Mouse (Mus musculus) limb, embryonic 11.5 days (tissue): ENCODE data around the gene Sema4d. TPM values are rescaled to one million over a fixed set of nuclear protein-coding genes. Genes with fewer than 3 reads are reported as not detected.

Source experiments
- ATAC-seq: fragments of 200-750 bp; cut with Nextera tagmentation; 2 replicates; pipeline ENCODE4 v1.8.0; 2017; ENCODE audit warnings: low read depth; ENCODE audit not compliant: insufficient number of reproducible peaks, low FRiP score, low TSS enrichment
- DNase-seq: peaks from one replicate; pipeline ENCODE4 v3.0.0-alpha.2; 2015; ENCODE audit warnings: low spot score
- H3K27ac ChIP-seq: fragments of 300-500 bp; sonication (generic); replicated peaks from 2 replicates; pipeline ENCODE4 v1.5.1; 2014; ENCODE audit warnings: low read depth, mild to moderate bottlenecking, low read length
- H3K27me3 ChIP-seq: fragments of 300-500 bp; sonication (generic); 2 replicates; pipeline ENCODE4 v1.6.1; 2014; ENCODE audit warnings: mild to moderate bottlenecking, low read length, mixed read lengths; ENCODE audit not compliant: control insufficient read depth, insufficient read depth
- H3K36me3 ChIP-seq: fragments of 300-500 bp; sonication (generic); 2 replicates; pipeline ENCODE4 v1.6.1; 2014; ENCODE audit warnings: mild to moderate bottlenecking, low read length, moderate library complexity, mixed read lengths; ENCODE audit not compliant: control insufficient read depth, insufficient read depth
- H3K4me1 ChIP-seq: fragments of 300-500 bp; sonication (generic); 2 replicates; pipeline ENCODE4 v1.6.1; 2014; ENCODE audit warnings: low read length, mixed read lengths; ENCODE audit not compliant: control insufficient read depth, insufficient read depth
- H3K4me2 ChIP-seq: fragments of 300-500 bp; sonication (generic); 2 replicates; pipeline ENCODE4 v1.6.1; 2014; ENCODE audit warnings: low read depth, mild to moderate bottlenecking, moderate library complexity; ENCODE audit not compliant: severe bottlenecking
- H3K4me3 ChIP-seq: fragments of 300-500 bp; sonication (generic); 2 replicates; pipeline ENCODE4 v1.5.1; 2014; ENCODE audit warnings: low read depth, low read length
- H3K9ac ChIP-seq: fragments of 300-500 bp; sonication (generic); 2 replicates; pipeline ENCODE4 v1.6.1; 2014; ENCODE audit warnings: mild to moderate bottlenecking, low read length
- H3K9me3 ChIP-seq: fragments of 300-500 bp; sonication (generic); 2 replicates; pipeline ENCODE4 v1.6.1; 2016; ENCODE audit warnings: low read length; ENCODE audit not compliant: control insufficient read depth
- WGBS: fragments of 180-500 bp; shearing (Covaris S2); extraction: QIAGEN DNeasy Blood & Tissue Kit; methylation state at CpG from one replicate; pipeline ENCODE4 v1.1.7; 2014; 5-methylcytosine and 5-hydroxymethylcytosine counted together
- polyA plus RNA-seq: library from polyadenylated mRNA; unstranded; fragments of >200 nt; fragmentation: Nextera tagmentation; extraction: Ambion mirVana; gene quantifications from 2 replicates; pipeline ENCODE4 v1.2.1, GENCODE M21; 2014

Gene Sema4d
- polyA plus RNA-seq, 1 experiment from 2014 or later = 5.3 TPM

- ATAC-seq (no peak), DNase-seq (no peak)
- H3K27ac ChIP-seq = no peak overlapping the region
- H3K9me3 ChIP-seq = no peaks in the 10 kb centered on the region
- H3K9ac ChIP-seq = no peak overlapping the region
- no peak overlapping the region for H3K4me3 ChIP-seq
- H3K4me2 ChIP-seq = no peak overlapping the region
- no peaks in the 10 kb centered on the region for H3K36me3 ChIP-seq
- H3K4me1 ChIP-seq = no peaks in the 10 kb centered on the region
- 63% methylated on average over 22 of the region's 22 CpGs for WGBS
- H3K27me3 ChIP-seq = no peaks in the 10 kb centered on the region
These were observed 87.4 kb downstream of the Sema4d start for GRCm38 (mm10) chr13:51705882-51706854.

- H3K27ac ChIP-seq = no peak overlapping the region
- no peaks in the 10 kb centered on the region for H3K9me3 ChIP-seq
- DNase-seq (no peak), ATAC-seq (no peak)
- no peak overlapping the region for H3K4me2 ChIP-seq
- no peaks in the 10 kb centered on the region for H3K4me1 ChIP-seq
- no peaks in the 10 kb centered on the region for H3K27me3 ChIP-seq
- H3K9ac ChIP-seq = no peak overlapping the region
- WGBS = 90% methylated on average over 5 of the region's 5 CpGs
- H3K36me3 ChIP-seq = no peaks in the 10 kb centered on the region
- H3K4me3 ChIP-seq = no peak overlapping the region
These were observed 89.7 kb downstream of the Sema4d start for GRCm38 (mm10) chr13:51703893-51704292.

- Histone ChIP-seq H3K36me3 (no peaks in the 10 kb centered on the region), H3K4me1 (no peaks in the 10 kb centered on the region), H3K27me3 (no peaks in the 10 kb centered on the region), H3K4me2 (no peak overlapping the region), H3K4me3 (no peak overlapping the region), H3K27ac (no peak overlapping the region), H3K9me3 (no peaks in the 10 kb centered on the region), H3K9ac (no peak overlapping the region)
- DNase-seq = no peak
- 83% methylated on average over 3 of the region's 3 CpGs for WGBS
- ATAC-seq = no peak
These were observed 95.2 kb downstream of the Sema4d start for GRCm38 (mm10) chr13:51698318-51698717.

- H3K4me3 ChIP-seq = no peak overlapping the region
- no peak overlapping the region for H3K27ac ChIP-seq
- no peaks in the 10 kb centered on the region for H3K4me1 ChIP-seq
- no peaks in the 10 kb centered on the region for H3K27me3 ChIP-seq
- 58% methylated on average over 4 of the region's 4 CpGs for WGBS
- H3K36me3 ChIP-seq = no peaks in the 10 kb centered on the region
- H3K4me2 ChIP-seq = no peak overlapping the region
- H3K9ac ChIP-seq = no peak overlapping the region
- DNase-seq (no peak), ATAC-seq (no peak)
- no peaks in the 10 kb centered on the region for H3K9me3 ChIP-seq
These were observed 95.7 kb downstream of the Sema4d start for GRCm38 (mm10) chr13:51697897-51698296.

- no peak for ATAC-seq
- Histone ChIP-seq H3K9me3 (no peaks in the 10 kb centered on the region), H3K4me3 (no peak overlapping the region), H3K4me1 (no peaks in the 10 kb centered on the region), H3K27ac (no peak overlapping the region), H3K9ac (no peak overlapping the region), H3K27me3 (no peaks in the 10 kb centered on the region), H3K36me3 (no peaks in the 10 kb centered on the region), H3K4me2 (no peak overlapping the region)
- DNase-seq = no peak
- WGBS = 87% methylated on average over 6 of the region's 6 CpGs
These were observed 96.1 kb downstream of the Sema4d start for GRCm38 (mm10) chr13:51697455-51697854.

- ATAC-seq (no peak), DNase-seq (no peak)
- Histone ChIP-seq H3K36me3 (no peaks in the 10 kb centered on the region), H3K9me3 (no peaks in the 10 kb centered on the region), H3K9ac (no peak overlapping the region), H3K27ac (no peak overlapping the region), H3K4me2 (no peak overlapping the region), H3K27me3 (no peaks in the 10 kb centered on the region), H3K4me1 (no peaks in the 10 kb centered on the region), H3K4me3 (no peak overlapping the region)
These were observed 97.1 kb downstream of the Sema4d start for GRCm38 (mm10) chr13:51696481-51696880.

- Histone ChIP-seq H3K4me2 (no peak overlapping the region), H3K27ac (no peak overlapping the region), H3K36me3 (peaks cover 10% of the 10 kb centered on the region), H3K27me3 (no peaks in the 10 kb centered on the region), H3K4me1 (no peaks in the 10 kb centered on the region), H3K9me3 (no peaks in the 10 kb centered on the region), H3K9ac (no peak overlapping the region), H3K4me3 (no peak overlapping the region)
- 69% methylated on average over 3 of the region's 3 CpGs for WGBS
- DNase-seq = no peak
- no peak for ATAC-seq
These were observed 104.9 kb downstream of the Sema4d start for GRCm38 (mm10) chr13:51688688-51689087.

GRCm38 (mm10) chr13:51686966-51687365, 106.6 kb downstream of the Sema4d start:
- Histone ChIP-seq H3K36me3 (peaks cover 20% of the 10 kb centered on the region), H3K4me3 (no peak overlapping the region), H3K4me1 (no peaks in the 10 kb centered on the region), H3K9ac (no peak overlapping the region), H3K9me3 (no peaks in the 10 kb centered on the region), H3K27me3 (no peaks in the 10 kb centered on the region), H3K27ac (no peak overlapping the region), H3K4me2 (no peak overlapping the region)
- DNase-seq = no peak
- 93% methylated on average over 5 of the region's 5 CpGs for WGBS
- no peak for ATAC-seq
